Mouse (Mus musculus) testis, adult 10 weeks (tissue): Measurements from ENCODE around the gene Gm4981. TPM values are rescaled to one million over a fixed set of nuclear protein-coding genes. Genes with fewer than 3 reads are reported as not detected.

Experiments
- polyA plus RNA-seq: library from polyadenylated mRNA; stranded (reverse); fragments of 350-450 nt; fragmentation: Illumina TruSeq; extraction: RNeasy Lipid Tissue Mini Kit (QIAGEN cat#74804); gene quantifications from one replicate; pipeline ENCODE4 v1.2.3, GENCODE M21; 2014; ENCODE audit warnings: low read depth, low replicate concordance

The Gm4981 gene
- not detected for polyA plus RNA-seq

GRCm38 (mm10) chr10:58236613-58237012 lies at the start of gene Gm4981:
Gene Gm4981, minus strand, starts transcription at chr10:58236701.

DNA sequence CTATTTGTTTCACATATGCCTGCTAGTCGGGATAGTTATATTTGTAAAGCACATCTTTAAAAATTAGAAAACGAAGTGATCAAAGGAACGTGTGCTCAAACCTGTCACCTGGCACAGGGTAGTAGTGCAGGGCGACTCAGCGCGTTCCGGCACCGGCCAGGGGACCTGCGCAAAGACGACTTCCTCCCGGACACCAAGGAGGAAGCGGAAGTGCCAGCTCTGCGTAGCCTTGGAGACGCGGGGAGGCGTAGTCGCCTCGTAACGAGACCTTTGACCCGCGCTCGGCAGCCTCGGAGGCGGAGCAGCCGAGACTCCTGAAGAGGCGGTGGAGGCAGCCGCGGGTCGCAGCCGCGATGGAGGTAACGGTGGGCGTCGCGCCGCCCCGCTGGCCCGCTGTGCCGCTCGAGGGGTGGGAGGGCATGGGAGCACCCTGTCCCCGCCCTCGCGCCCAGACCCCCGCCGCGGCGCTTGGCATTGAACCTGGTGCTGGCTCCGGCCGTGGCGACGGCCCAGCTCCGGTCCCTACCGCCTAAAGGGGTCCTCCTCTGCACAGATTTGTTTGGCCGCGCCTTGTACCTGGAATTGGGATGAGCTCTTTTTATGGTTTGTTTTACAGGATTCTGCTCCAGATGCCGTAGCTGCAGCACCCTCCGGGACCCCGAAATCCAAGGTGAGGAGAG lies 18.9 kb upstream of the Gm4981 start, which contains the start of gene Gcc2:
TSS of gene Gcc2 (plus strand) at position 285 of the 680 bp plus-strand sequence.

GRCm38 (mm10) chr10:58232641-58232969 lies 3.9 kb downstream of the Gm4981 start, which contains the start of gene Duxf3:
Gene Duxf3, minus strand, starts transcription at chr10:58232675.

DNA sequence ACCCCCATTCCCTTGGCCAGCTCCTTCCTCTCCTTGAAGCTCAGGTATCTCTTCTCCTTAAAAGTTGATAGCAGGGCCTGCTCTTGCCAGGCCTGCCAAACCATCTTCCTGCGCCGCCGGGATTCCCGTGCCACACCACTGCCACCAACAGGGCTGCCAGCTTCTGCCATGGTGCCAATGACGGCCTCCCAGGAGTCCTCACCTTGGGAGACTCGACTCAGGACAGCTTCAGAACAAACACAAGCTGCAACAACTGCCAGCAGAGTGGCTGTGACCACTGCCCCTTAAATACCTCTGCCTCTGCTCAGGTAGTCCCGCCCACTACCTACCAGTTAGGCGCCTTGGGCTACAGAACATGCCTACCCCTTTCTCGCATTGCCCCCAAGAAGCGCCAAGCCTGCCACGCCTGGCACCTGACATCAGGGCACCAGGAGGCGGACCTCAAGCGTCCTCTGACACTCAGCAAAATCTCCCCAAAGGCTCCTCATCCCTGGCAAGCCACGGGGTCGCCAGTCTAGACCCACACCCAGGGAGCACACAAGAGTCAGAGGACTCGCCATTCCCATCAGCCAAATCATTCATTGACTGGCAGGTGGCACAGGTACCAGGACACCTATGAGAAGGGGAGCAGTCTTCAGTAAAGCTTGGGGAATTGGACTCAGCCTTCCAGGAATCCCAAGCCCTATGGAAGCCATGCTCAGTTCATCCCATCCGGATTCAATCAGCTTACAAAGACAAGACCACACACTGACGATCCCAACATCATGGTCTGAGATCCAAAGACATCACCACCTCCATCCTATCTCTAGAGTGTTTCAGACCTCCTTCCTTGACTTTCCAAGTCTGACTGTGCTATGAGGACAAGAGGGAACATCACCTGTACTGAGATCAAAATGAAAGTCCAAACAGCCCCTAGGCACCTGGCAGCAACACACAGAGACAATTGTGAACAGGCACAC lies 11.4 kb downstream of the Gm4981 start, which contains the start of gene AW822073:
TSS of gene AW822073 (minus strand) at position 104 of the 959 bp plus-strand sequence.

Other genes starting within 250 kb of the Gm4981 start
- gene AW822073, start 11.8 kb downstream of the Gm4981 start, polyA plus RNA-seq = not detected
- gene Duxf3, start 4.0 kb downstream of the Gm4981 start, polyA plus RNA-seq = 0.78 TPM
- gene Gcc2, start 18.8 kb upstream of the Gm4981 start, polyA plus RNA-seq = 53.8 TPM
- 30.1 TPM for gene Lims1, start 86.8 kb upstream of the Gm4981 start, polyA plus RNA-seq
- gene Ranbp2, start 210.2 kb upstream of the Gm4981 start, polyA plus RNA-seq = 109 TPM